Mouse (Mus musculus): Measurements from ENCODE around the gene Camkmt. TPM values are rescaled to one million over a fixed set of nuclear protein-coding genes. Genes with fewer than 3 reads are reported as not detected.

Camkmt gene
- polyA plus RNA-seq, 2 experiments, result 0.77 to 3.0 TPM

DNA sequence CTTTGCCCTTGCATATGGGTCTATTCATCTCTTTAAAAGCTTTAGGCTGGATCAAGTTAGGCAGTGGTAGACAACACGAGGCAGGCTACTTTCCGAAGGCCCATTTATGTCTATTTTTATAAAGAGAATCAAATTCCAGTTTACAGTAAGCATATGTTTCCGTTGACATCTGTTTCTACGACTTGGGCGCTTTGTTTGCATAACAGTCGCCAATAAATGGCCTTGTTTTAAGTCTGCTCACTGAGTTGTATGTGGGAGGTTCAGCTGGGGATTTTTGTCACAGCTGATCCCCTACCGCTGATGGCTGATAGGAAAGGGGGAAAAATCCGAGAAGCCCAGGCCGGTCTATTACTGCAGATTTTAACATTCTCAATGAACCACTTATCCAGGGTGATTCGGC is 285.2 kb downstream of the Camkmt start:
- H3K4me3 ChIP-seq (ENCODE audit: insufficient read depth in 1 of 2, low read depth in 2 of 2, low read length in 2 of 2), result no peak overlapping the region
- H3K27me3 ChIP-seq (ENCODE audit: control insufficient read depth, insufficient read depth, low read length), result no peaks in the 10 kb centered on the region
- TF ChIP-seq EP300 (IDR thresholded peaks at IDR 0.05; ENCODE audit: low read depth), result no peak
- no peak for TF ChIP-seq CTCF (IDR thresholded peaks at IDR 0.05; ENCODE audit: low read depth)
- no peak overlapping the region for H3K4me2 ChIP-seq (ENCODE audit: low read depth)
- no peak overlapping the region for H3K9ac ChIP-seq (replicated peaks)
- H3K4me1 ChIP-seq (replicated peaks; ENCODE audit: control insufficient read depth in 2 of 2, insufficient read depth in 2 of 2, low read length in 1 of 2), result peaks cover 0 to 14% of the 10 kb centered on the region in 2 experiments; a peak in 3 of 4 replicates
- H3K9me3 ChIP-seq (ENCODE audit: control insufficient read depth, low read length), result no peaks in the 10 kb centered on the region
- H3K36me3 ChIP-seq (replicated peaks; ENCODE audit: control insufficient read depth, insufficient read depth, low read depth), result no peaks in the 10 kb centered on the region
- no peak overlapping the region for H3K27ac ChIP-seq
- ATAC-seq (ENCODE audit: insufficient read depth) (no peak), DNase-seq (ENCODE audit: low read depth in 3 of 3, low spot score in 3 of 3) (no peak)
- 66% methylated on average over 10 of the region's 10 CpGs for WGBS (ENCODE audit: insufficient replicate concordance)

DNA sequence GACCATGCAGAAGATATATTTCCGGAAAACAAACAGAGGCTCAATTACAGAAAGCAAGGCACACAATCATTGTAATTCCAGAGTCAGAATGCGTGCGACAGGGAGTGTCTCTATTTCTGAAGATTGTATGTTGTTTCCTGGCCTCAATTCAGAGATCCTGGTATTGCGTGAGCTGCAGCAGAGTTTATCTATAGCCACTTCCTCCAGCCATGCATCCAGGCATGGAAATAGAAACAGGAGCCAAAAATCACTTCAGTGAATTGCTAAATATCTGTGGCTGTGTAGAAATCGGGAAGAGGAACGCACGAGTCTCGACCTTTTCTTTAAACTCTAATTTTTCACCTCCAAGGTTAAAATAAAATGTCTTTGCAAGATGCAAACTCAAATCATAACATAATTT is 287.1 kb downstream of the Camkmt start:
- Histone ChIP-seq H3K27ac (no peak overlapping the region), H3K27me3 (ENCODE audit: control insufficient read depth, insufficient read depth, low read length) (no peaks in the 10 kb centered on the region), H3K4me1 (replicated peaks; ENCODE audit: control insufficient read depth in 2 of 2, insufficient read depth in 2 of 2, low read length in 1 of 2) (peaks cover 0 to 17% of the 10 kb centered on the region in 2 experiments; a peak in 3 of 4 replicates), H3K36me3 (replicated peaks; ENCODE audit: control insufficient read depth, insufficient read depth, low read depth) (no peaks in the 10 kb centered on the region), H3K4me2 (ENCODE audit: low read depth) (no peak overlapping the region), H3K9ac (replicated peaks) (no peak overlapping the region), H3K4me3 (ENCODE audit: insufficient read depth in 1 of 2, low read depth in 2 of 2, low read length in 2 of 2) (no peak overlapping the region), H3K9me3 (ENCODE audit: control insufficient read depth, low read length) (no peaks in the 10 kb centered on the region)
- no peak for ATAC-seq (ENCODE audit: insufficient read depth)
- 58% methylated on average over 8 of the region's 8 CpGs for WGBS (ENCODE audit: insufficient replicate concordance)
- TF ChIP-seq EP300 (IDR thresholded peaks at IDR 0.05; ENCODE audit: low read depth) (no peak), CTCF (IDR thresholded peaks at IDR 0.05; ENCODE audit: low read depth) (no peak)
- no peak for DNase-seq (ENCODE audit: low read depth in 3 of 3, low spot score in 3 of 3)

DNA sequence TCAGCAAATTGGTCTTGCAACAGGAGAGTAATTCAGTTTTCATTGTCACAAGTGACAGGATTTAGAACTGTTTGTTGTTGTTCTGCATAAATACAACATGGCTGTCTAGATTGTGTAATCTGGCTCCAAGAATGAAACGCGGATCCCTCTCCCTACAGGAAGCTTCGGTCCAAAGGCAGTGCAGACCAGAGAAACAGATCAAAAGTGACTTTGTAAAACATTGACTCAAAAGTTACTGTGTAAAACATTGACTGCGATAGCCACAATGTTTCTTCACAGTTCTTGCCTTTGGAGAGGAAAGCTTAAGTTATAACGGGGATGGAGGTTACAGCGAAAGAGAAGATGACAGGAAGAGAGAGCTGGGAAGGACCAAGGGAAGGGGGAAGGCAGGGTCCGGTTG is 288.7 kb downstream of the Camkmt start:
- H3K9me3 ChIP-seq (ENCODE audit: control insufficient read depth, low read length), result no peaks in the 10 kb centered on the region
- ATAC-seq (ENCODE audit: insufficient read depth), result no peak
- peaks cover 0 to 26% of the 10 kb centered on the region in 2 experiments; a peak in 3 of 4 replicates for H3K4me1 ChIP-seq (replicated peaks; ENCODE audit: control insufficient read depth in 2 of 2, insufficient read depth in 2 of 2, low read length in 1 of 2)
- no peak overlapping the region for H3K27ac ChIP-seq
- no peak overlapping the region for H3K4me2 ChIP-seq (ENCODE audit: low read depth)
- 77% methylated on average over 7 of the region's 7 CpGs for WGBS (ENCODE audit: insufficient replicate concordance)
- H3K27me3 ChIP-seq (ENCODE audit: control insufficient read depth, insufficient read depth, low read length), result no peaks in the 10 kb centered on the region
- H3K36me3 ChIP-seq (replicated peaks; ENCODE audit: control insufficient read depth, insufficient read depth, low read depth), result no peaks in the 10 kb centered on the region
- H3K4me3 ChIP-seq (ENCODE audit: insufficient read depth in 1 of 2, low read depth in 2 of 2, low read length in 2 of 2), result no peak overlapping the region
- DNase-seq (ENCODE audit: low read depth in 3 of 3, low spot score in 3 of 3), result no peak
- H3K9ac ChIP-seq (replicated peaks), result no peak overlapping the region
- TF ChIP-seq CTCF (IDR thresholded peaks at IDR 0.05; ENCODE audit: low read depth), result no peak
- no peak for TF ChIP-seq EP300 (IDR thresholded peaks at IDR 0.05; ENCODE audit: low read depth)

DNA sequence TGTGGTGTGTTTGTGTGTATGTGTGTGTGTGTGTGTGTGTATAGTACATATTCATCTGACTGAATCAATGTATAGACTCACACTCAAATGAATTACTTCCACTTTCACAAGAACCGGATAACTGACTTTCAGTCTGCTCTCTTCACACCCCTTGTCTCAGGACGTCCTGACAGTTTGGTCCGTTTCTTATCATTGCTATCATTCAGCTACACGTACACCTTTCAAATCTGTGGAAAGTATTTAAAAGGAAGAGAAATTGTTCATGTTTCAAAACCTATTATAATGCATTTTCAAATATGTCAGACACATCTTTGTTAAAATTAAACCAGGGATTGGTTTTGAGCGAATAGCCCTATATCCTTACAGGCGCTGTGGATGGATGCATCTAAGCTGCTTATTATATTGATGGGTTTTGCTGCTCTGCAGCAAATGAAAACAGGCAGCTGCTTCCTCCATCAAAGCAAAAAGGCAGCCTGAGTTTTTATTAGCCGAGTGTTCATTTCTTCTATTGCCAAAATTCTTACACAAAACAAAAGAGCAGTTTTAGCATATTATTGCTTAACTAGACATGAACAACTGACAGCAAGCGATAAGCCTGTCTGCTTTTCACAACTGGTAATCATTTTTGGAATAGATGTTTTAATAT is 291.3 kb downstream of the Camkmt start:
- 47% methylated on average over 8 of the region's 8 CpGs for WGBS (ENCODE audit: insufficient replicate concordance)
- Histone ChIP-seq H3K27ac (no peak overlapping the region), H3K4me2 (ENCODE audit: low read depth) (no peak overlapping the region), H3K9me3 (ENCODE audit: control insufficient read depth, low read length) (no peaks in the 10 kb centered on the region), H3K27me3 (ENCODE audit: control insufficient read depth, insufficient read depth, low read length) (no peaks in the 10 kb centered on the region), H3K4me3 (ENCODE audit: insufficient read depth in 1 of 2, low read depth in 2 of 2, low read length in 2 of 2) (no peak overlapping the region), H3K4me1 (replicated peaks; ENCODE audit: control insufficient read depth in 2 of 2, insufficient read depth in 2 of 2, low read length in 1 of 2) (peaks cover 0 to 15% of the 10 kb centered on the region in 2 experiments; a peak in 3 of 4 replicates), H3K9ac (replicated peaks) (no peak overlapping the region), H3K36me3 (replicated peaks; ENCODE audit: control insufficient read depth, insufficient read depth, low read depth) (no peaks in the 10 kb centered on the region)
- no peak for ATAC-seq (ENCODE audit: insufficient read depth)
- DNase-seq (ENCODE audit: low read depth in 3 of 3, low spot score in 3 of 3), result no peak
- no peak for TF ChIP-seq CTCF (IDR thresholded peaks at IDR 0.05; ENCODE audit: low read depth)
- TF ChIP-seq EP300 (IDR thresholded peaks at IDR 0.05; ENCODE audit: low read depth), result no peak

DNA sequence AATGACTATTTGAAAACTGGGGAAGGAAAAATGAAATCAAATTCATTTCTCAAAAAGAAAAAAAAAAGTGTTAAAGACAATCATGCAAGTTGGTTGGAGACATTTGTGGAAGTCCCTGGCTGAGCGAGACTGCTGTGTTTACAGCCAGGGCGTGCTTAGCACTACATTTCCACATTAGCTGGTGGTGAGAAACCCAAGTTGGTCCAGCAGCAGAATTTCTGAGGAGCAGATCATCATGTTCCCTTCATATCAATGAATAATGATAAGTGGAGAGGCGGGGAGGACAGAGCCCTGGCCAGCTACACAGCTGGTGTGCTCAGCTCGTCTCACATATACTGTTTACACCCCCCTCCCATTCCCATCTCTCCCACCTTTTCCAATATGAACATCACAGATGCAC is 292.0 kb downstream of the Camkmt start:
- Histone ChIP-seq H3K9me3 (ENCODE audit: control insufficient read depth, low read length) (no peaks in the 10 kb centered on the region), H3K36me3 (replicated peaks; ENCODE audit: control insufficient read depth, insufficient read depth, low read depth) (no peaks in the 10 kb centered on the region), H3K27me3 (ENCODE audit: control insufficient read depth, insufficient read depth, low read length) (no peaks in the 10 kb centered on the region), H3K27ac (no peak overlapping the region), H3K4me3 (ENCODE audit: insufficient read depth in 1 of 2, low read depth in 2 of 2, low read length in 2 of 2) (no peak overlapping the region), H3K4me2 (ENCODE audit: low read depth) (no peak overlapping the region), H3K9ac (replicated peaks) (no peak overlapping the region), H3K4me1 (replicated peaks; ENCODE audit: control insufficient read depth in 2 of 2, insufficient read depth in 2 of 2, low read length in 1 of 2) (peaks cover 0 to 15% of the 10 kb centered on the region in 2 experiments; a peak in 3 of 4 replicates)
- TF ChIP-seq EP300 (IDR thresholded peaks at IDR 0.05; ENCODE audit: low read depth), result no peak
- no peak for TF ChIP-seq CTCF (IDR thresholded peaks at IDR 0.05; ENCODE audit: low read depth)
- DNase-seq (ENCODE audit: low read depth in 3 of 3, low spot score in 3 of 3) (no peak), ATAC-seq (ENCODE audit: insufficient read depth) (peak; percentile 26; the same call in 1 of the 2 replicates)
- WGBS (ENCODE audit: insufficient replicate concordance), result 56% methylated on average over 4 of the region's 4 CpGs
